Mouse (Mus musculus) layer of hippocampus, postnatal 14 days (tissue): ENCODE data around the gene Bcl9l. TPM values are rescaled to one million over a fixed set of nuclear protein-coding genes. Genes with fewer than 3 reads are reported as not detected.

Source experiments
- DNase-seq, 2 experiments: peaks; one replicate each; pipeline ENCODE4 v3.0.0; 2021 to 2022; ENCODE audit warnings: low spot score in 2 of 2, mixed read lengths in 1 of 2
- total RNA-seq, 2 experiments: library from RNA; stranded (reverse); gene quantifications; 2 replicates each; pipeline ENCODE4 v1.2.3; 2021

Bcl9l gene
- total RNA-seq, 2 experiments from 2014 or later, result 76.1 to 76.3 TPM

DNA sequence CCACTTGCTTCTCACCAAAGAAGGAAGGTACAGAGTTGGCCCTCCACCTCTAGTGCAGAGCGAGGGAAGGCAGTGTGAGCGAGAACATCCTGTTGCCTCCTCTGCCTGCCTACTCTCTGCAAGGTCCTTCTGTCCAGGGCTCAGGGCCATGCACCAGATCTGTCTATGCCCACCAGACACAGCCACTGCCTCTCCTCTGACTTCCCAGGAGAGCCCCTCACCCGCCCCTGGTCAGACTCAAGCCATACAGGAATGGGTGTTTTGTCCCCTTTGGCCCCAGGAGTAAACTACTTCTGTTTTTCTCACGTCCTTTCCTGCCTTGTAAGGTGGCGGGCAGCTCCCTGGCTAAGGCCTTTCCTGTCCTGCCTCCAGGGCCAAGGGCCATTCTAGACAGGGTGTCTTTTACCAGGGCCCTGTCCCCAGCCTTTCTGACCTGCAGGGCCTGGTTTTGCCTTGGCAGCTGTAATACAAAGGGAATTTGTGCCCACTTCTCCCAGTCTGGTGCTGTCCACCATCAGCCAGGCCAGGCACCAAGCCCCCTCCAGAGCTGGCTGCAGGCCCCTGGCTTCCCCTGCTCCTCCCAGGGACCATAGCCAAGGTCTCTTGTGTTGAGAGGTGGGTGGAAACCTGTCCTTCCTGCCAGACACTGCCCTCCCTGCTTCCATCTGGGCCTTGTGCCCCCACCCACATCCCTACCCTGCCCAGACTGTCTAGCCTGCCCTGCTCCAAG, 28.4 kb downstream of the Bcl9l start:
- DNase-seq, result peak in 1 of 2 experiments; percentile 79

DNA sequence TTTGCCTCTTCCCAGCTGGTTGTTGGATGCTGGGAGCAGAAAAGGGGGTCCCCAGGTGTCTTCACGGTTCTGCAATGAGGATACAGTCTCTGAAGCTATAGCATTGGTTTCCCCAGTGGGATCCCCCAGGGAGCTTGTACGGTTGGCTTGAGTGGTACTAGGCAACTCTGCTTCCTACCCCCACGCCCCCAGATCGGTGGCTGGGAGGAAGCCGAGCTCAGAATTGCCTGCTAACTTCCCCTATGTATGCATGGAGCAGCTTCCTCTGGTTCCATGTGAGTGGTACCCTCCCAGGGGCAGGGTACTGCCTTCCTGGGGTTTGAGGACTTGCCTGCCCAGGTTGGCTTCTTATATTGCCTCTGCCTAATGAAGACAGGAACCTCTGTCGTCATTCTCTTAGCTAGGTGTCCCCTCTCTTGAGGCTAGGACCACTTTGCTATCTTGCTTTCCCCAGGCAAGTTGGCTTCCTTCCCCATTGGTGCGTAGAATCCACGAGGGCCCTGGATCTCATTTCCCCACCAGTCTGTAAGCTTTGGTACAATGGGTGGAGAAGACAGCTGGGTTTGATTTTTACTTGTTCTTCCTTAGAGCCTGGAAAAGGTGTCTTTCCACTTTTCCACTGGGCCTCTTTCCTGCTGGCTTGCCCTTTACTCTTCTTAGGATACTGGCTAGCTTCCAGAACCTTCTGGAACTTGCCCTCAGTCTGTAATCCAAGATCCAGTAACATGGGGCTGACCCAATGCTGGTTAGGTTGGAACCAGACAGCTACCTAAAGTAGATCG, 29.5 kb downstream of the Bcl9l start:
- no peak for DNase-seq

DNA sequence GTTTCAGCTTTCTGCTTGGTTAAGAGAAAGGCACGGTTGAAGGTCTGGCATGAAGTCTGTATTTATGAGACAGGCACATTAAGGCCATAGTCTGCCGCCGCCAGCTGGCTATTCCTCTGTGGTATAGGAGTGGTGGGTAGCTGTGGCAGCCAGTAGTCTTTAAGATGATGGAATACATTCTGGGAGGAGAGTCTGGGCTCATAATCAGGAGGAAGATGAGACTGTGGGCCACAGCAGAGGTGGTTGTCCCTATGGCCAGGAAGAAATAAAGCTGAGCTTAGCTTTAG, 30.0 kb downstream of the Bcl9l start:
- DNase-seq, result no peak

DNA sequence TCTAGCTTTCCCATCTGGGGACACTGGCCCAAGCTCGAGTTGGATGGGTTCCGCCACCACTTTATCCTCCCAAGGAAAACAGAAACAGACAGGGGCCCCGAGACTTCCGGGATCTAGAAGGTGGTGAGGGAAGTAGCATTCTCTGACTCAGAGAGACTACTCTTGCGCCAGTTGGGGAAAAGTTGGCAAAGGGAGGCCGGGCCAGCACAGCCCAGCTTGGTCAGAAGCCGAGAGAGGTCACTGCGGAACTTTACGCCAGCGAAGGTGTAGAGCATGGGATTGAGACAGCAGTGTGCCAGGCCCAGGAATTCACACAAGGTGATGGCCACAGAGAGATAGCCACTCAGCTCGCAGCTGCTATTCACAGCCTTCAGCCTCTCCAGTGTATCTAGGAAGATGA, 30.5 kb downstream of the Bcl9l start:
- no peak for DNase-seq

DNA sequence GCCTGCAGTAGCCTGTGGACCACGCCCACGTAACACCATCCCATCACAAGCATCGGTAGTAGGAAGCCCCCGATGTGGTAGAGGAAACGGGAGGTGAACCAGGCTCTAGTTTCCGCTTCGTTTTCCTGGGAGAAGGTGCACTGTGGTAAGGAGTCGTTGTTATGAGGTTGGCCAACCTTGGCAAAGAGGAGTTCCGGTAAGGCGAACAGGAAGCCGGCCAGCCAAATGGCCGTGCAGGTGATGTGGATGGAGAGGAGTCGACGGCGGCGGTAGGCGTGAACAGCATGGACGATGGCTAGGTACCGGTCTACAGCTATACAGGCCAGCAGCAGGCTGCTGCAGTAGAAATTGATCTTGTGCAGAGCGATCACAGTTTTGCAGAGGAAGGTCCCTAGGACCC, 31.0 kb downstream of the Bcl9l start:
- no peak for DNase-seq

DNA sequence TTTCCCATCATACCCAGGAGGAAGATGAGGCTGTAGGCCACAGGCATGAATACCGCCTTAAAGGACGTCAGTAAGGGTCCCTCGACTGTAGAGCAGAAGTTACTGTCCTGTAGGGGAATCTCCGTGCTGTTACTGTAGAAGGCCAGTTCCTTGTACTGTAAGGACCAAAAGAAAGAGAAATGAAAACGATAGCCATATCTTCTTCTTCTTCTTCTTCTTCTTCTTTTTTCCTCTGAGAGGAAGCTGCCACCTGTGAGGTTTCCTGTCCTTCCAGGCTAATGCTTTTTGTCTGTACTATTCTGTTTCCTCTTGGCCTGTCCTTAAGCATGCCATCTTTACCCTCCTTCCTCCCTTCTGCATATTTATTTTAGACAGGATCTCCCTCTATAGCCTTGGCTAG, 31.5 kb downstream of the Bcl9l start:
- no peak for DNase-seq

DNA sequence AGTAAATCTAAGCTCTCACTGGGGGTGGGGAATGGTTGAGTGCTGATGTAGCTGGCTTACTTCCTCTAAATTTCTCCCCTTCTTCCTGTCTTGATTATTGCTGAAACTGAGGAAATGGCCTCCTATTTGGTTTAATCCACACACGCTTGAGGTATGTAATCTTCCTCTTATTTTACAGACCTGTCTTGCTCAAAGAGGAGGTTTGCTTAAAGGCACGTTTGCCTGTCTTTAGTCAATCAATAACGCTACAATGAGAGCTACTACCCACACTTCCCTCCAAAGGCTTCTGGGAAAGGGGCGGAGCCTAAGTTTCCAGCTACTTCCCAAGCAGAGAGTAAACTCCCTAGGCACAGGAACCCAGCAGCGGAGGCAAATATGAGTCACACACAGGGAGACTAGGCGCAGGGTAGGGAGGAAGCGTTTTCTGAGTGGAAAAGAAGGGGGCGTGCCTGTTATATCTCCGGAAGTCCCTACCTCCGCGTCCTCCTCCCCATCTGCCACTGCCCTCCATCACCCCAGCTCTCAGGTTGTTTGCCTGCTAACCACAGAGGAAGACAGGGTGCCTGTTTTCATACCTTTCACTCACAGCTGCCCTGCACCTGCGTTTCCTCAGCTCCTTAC, 32.6 kb downstream of the Bcl9l start:
- no peak for DNase-seq

DNA sequence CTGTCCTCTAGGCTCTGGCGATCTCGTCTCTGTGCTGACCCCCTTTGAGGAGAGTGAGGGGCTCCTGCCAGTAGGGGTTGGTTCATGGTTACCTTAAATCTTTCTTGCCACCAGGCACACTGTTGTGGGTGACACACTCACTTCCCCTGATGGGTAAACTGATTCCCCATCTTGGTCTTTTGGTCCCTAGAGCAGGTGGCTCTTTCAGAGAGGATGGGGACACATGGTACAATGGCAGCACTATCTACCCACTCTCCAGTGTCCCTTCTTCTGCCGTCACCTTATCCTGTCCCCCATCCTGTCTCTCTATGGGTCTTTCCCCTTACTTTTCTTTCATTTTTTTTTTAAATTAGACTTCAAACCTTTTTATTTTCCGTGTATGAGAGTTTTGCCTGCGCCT, 33.3 kb downstream of the Bcl9l start:
- no peak for DNase-seq

DNA sequence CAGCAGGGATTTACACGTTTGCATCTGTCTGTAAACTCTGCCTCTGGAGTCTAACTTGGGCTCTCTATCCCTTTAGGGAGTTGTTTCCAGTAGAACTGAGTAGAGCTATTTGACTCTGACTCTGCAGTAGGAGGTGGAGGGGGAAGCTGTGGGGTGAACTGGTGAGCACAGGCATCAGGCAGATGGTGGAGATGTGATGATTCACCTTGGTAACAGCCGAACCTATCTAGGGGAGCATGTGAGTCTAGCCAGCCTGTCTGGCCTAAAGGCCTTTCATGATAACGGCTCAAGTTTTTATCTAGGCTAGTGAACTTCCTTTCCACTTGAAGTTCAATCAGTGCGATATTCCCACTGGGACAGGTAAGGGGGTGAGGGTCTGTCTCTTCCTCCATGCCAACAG, 34.7 kb downstream of the Bcl9l start:
- DNase-seq, result no peak

DNA sequence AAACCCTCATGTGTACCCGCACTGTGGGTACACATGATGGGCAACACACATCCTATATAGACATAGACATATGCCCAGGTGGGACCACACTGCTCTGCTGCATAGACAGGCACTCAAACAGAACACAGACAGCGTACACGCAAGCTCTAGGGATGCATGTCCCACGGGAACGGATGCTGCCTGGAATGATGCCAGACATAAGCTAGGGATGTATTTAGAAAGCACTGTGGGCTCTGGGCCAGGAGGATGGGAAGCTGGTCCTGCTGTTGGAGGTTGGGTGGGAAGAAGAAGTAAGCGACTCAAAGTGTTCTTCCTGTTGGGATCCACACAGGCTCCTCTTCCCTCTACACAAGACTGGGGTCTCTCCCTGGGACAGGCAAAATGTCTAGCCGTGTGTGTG, 35.4 kb downstream of the Bcl9l start:
- no peak for DNase-seq

DNA sequence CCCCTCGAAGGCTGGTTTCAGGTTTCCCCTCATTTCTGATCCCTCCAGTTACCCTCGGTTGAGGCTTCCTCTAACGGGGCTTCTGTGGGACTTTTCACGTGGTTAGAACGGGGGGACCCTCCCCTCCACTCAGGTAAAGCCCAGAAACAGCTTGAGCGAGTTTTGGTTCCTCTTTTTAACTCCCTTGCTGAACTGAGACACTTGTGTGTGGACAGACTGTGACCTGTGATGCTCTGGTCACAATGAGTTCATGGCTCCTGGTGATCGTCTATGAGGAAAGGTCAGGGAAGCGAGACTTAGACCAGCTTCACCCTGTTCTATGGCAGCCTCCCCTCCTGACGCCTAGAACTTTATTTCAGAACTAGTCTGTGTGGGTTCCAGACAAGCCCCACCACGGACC, 39.3 kb downstream of the Bcl9l start:
- DNase-seq, result no peak

DNA sequence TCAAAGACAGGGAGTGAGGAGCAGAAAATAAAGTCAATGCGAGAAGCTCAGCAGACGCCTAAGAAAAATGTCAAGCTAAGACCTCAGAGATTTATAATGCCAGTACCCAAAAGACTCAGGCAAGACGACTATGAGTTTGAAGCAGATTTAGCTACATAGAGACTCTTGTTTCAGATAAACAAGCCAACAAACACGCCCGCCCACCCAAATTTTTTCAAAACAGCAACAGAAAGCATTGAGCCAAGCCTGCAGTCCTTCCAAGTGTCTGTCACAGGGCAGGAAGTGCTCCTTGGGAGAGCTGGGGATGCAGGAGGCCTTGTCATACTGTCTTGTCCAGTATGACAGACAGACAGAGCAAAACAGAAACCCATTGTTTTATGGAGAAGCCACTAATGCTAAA, 41.1 kb downstream of the Bcl9l start:
- DNase-seq, result no peak

DNA sequence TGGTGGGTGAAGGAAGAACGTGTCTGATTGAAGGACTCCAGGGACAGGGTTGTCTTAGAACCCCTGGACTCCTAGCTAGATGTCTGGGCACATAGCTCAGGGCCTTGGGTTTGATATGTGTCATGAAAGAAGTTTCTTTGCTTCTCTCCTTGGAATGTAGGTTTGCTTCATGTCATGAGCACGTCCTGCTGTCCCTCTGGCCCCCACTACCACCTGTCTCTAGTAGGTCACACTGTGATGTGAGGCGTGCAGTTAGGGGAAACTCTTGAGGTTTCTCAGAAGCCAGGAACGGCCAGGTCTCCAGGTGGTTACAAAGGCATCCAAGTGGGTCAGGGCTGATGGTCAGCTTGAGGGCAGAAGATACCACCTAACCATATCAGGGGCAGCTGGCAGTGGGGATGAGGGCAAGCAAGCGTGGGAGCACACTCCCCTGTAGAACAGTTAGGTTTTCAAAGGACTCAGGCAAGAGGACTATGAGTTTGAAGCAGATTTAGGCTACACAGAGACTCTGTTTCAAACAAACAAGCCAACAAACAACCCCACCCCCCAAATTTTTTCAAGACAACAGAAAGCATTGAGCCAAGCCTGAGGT, 41.7 kb downstream of the Bcl9l start:
- no peak for DNase-seq

DNA sequence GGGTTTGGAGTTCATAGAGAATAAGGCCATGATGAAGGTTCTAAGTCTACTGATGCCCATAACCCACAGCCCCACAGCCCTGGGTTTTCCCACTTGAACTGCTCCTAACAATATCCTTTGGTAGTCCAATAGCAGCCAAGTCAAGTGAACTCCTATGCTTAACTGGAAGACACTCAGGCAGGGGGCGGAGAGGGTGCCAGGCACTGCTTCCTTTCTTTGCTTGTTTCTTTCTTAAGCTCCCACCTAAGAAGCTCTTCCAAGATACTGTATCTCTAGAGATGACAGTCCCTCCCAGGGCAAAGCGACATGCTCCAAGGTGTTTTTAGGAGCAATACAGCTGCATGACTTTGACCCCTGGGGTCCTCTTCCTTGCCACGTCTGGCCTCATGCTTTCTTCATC, 42.4 kb downstream of the Bcl9l start:
- no peak for DNase-seq

DNA sequence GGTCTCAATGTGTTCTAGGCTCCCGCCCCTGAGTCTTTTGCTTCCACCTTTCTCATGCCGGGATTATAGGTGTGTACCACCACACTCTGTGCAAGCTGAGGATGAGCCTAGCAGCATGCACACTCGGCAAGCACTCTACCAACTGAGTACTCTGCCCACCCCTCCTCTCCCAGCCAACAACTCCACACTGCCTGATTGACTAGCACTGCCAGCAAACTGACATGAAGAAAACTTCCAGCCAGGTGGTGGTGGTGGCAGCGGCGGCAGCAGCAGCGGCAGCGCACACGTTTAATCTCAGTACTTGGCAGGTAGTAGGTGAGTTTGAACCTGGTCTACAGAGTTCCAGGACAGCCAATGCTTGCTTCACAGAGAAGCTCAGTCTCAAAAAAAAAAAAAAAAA, 43.0 kb downstream of the Bcl9l start:
- no peak for DNase-seq

DNA sequence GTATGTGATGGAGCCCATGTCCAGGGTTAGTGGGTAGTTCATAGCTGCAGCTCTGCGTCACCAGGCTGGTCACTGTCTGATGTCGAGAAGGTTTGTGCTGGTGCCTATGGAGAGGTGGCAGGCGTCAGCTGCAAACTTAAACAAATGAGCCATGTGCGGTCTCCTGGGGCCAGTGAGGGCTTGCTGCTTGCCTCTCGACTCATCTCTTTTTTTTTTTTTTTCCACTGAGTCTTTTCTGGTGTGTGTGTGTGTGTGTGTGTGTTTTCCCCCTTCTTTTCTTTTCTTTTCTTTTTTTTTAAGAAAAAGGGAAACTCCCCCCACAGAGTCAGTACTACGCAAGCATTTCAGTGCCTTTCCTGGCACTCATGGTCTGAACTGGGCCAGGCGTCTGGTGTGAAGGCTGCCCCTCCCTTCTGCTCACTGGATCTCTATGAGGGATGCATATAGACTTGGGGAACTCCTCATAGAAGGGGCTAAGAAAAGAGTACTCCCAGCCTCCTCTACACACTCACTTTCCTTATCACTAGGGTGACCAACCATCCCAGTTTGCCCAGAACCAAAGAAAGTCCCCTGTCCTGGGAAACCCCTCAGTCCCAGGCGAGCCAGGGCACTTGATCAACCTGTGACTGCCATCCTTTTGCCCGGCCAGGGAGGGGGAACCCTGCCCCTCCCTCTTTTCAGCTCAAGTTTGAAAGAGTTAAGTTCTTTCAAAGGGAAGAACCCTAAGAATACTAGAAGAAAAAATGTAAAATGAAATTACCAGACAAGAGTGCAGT, 43.9 kb downstream of the Bcl9l start:
- DNase-seq, result no peak

DNA sequence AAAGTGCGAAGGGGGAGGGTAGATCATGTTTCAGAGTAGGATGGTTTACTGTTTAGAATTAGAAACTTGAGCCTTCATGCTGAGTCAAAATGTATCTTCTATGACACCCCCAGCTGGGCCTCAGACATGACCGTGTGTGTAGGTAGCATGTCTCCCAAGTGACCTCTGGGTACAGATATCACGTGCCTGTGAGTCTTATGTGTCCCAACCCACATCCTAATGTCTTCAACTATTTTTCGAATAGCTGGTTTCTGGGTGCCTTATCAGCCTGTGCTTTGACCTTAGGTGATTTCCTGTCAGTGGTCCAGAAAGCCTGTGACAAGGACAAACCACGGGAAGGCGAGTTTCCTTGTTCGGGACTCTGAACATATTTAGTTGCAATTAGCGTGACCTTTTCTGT, 45.7 kb downstream of the Bcl9l start:
- no peak for DNase-seq

DNA sequence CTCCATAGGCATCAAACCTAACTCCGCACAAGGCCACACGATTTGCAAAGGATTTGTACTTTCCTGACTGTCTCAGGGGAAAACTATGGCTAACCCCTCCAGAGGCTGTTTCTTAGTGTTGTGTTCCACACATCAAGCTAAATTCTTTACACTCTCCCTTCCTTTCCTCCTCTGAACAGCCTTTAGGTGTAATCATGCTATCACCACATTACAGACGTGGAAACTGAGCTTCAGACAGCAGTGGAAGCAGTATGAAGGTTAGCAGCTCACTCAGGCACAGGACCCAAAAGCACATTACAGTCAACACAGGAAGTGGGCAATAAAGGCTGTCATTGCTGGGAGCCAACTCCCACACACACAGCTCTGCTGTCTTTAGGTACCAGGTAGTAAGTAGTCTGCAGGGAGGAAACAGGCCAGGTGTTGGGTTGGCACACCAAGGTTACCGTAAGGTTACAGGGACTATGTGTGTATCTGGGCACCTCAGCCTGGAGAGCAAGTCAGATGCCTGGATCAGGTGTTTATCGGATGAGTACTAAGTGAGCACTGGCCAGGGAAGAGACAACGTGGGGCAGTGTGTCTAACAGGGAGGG, 50.5 kb downstream of the Bcl9l start:
- no peak for DNase-seq

DNA sequence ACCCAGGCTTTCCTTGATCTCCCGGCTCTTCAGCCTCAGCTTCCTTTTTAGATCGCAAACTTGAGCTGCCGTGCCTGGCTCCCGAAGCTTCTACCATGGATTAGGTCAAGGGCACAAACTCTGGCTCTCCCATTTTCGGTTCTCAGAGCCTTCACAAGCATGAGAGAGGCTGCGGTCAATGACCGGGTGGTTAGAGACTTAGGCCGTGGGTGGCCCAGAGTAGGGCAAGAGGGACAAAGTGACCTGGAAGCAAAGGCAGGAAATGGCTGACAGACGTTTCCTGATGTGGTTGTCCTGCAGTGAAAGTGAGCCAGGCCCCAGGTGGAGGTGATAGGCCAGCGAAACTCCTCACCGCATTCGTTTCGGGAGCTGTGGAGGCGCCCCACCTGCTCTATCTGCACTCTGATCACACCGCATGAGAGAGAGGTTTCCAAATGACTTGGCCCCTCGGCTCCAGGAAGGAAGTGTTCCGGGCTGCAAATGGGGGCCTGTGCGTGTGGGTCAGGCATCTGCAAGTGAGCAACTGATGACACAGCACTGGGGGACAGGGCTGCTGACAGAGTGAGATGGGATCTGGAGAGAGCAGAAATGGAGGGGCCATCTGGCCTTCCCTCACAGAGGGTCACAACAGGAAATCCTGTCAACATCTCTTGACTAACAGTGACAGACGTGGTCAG, 55.1 kb downstream of the Bcl9l start:
- no peak for DNase-seq

DNA sequence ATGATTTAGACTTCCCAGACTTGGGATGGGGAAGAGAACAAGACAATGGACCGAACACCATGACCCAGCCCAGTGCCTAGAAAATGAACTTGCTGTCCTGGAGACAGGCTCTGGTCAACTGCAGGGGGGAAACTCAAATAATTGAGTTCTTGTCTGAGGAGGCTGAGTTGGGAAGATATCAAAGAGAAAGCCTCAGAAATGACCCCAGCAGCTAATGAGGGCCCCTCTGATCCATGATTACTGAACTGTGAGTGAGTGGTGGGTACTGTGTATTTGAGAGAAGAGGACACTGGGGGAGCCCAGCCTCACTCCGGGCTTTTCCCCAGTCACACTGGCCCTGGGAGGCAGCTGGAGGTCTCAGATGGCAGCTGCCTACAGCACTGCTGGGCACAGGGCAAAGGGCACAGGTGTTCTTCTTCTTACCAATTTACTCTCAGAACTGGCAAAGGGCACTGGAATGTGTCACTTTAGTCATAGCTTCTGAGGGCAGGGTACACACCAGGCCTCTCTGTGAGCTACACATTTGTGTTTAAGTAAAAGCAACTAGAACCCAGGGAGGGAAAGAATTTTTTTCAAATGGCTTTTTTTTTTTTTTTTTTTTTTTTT, 57.3 kb downstream of the Bcl9l start:
- no peak for DNase-seq
